Comparison of ENCODE assay signal across 15 mouse cellular contexts in the genomic region with DNA sequence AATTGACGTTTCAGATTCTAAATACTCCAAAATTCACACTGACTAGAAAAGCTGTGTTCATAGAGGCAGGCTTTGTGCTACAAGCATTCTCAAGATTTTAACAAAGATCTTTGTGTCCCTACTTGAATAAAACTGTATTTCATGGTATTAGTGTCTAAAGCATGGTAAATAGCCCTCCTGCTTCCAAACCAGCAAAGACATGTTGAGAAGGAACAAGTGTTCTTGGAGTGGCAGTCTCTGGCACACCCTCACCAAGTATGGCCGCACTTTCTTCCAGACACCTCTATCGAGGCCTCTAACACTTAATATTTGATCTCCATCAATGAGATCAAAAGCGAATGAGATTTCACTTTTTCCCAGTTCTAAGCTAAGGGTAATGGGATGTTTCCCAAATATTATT.
"Had no signal": no experiment of that assay in that cellular context is flagged by ENCODE, and none has a peak within 500 bp of the region (broad histone marks: within the 10 kb centered on the region; RNA-seq: fewer than 3 reads in every experiment).

No protein-coding gene starts in this region.

- H3K9me3 ChIP-seq: liver, embryonic 12.5 days; midbrain, embryonic 13.5 days; midbrain, embryonic 15.5 days; neural tube, embryonic 12.5 days; stomach, embryonic 15.5 days had no signal

- H3K4me1 ChIP-seq: liver, embryonic 12.5 days; megakaryocyte, embryonic 14.5 days; midbrain, embryonic 13.5 days; midbrain, embryonic 15.5 days; neural tube, embryonic 12.5 days; stomach, embryonic 15.5 days had no signal

- H3K27me3 ChIP-seq: liver, embryonic 12.5 days; megakaryocyte, embryonic 14.5 days; midbrain, embryonic 13.5 days; midbrain, embryonic 15.5 days; neural tube, embryonic 12.5 days; stomach, embryonic 15.5 days had no signal

- H3K27ac ChIP-seq: liver, embryonic 12.5 days; liver, embryonic 14.5 days; macrophage; midbrain, embryonic 13.5 days; midbrain, embryonic 15.5 days; neural tube, embryonic 12.5 days; stomach, embryonic 15.5 days; stomach, postnatal 0 days had no signal

- H3K9ac ChIP-seq: liver, embryonic 12.5 days; liver, embryonic 14.5 days; lung, embryonic 14.5 days; midbrain, embryonic 13.5 days; midbrain, embryonic 15.5 days; neural tube, embryonic 12.5 days; stomach, embryonic 15.5 days had no signal

- H3K4me3 ChIP-seq: liver, embryonic 12.5 days; megakaryocyte, embryonic 14.5 days; midbrain, embryonic 13.5 days; midbrain, embryonic 15.5 days; neural tube, embryonic 12.5 days; stomach, embryonic 15.5 days had no signal

- H3K4me2 ChIP-seq: liver, embryonic 12.5 days; lung, embryonic 14.5 days; midbrain, embryonic 11.5 days; midbrain, embryonic 13.5 days; midbrain, embryonic 15.5 days; neural tube, embryonic 12.5 days; stomach, embryonic 15.5 days had no signal

- ATAC-seq: liver, embryonic 12.5 days; midbrain, embryonic 13.5 days; midbrain, embryonic 15.5 days had no signal

- DNase-seq: lung, embryonic 14.5 days; right cerebral cortex, postnatal 14 days; thymus, adult 2 months; thymus, postnatal 25 days; thymus, postnatal 4 days had no signal

- H3K36me3 ChIP-seq: liver, embryonic 12.5 days; midbrain, embryonic 13.5 days; midbrain, embryonic 15.5 days; neural tube, embryonic 12.5 days; stomach, embryonic 15.5 days had no signal
